Mouse (Mus musculus) gastrocnemius, postnatal 36 days (tissue): ENCODE measurements at regions not wholly inside any gene's neighbourhood (a gene's known extent, or its start where the extent isn't known, plus 50 kb on each side); places are given as distances from the start of the nearest gene placed in this dataset.
"Not testable (repeated sequence)": the region's sequence is repeated elsewhere in the genome, so short reads cannot be mapped to it uniquely, and the experiment has no call there.

Experiments
- DNase-seq, 2 experiments: peaks; one replicate each; pipeline ENCODE4 v3.0.0; 2022
- intact Hi-C: fragments of 180-260 bp; cut with DNase I; formaldehyde crosslinking; loops from one replicate; pipeline ENCODE4 v1.15.1; 2025

DNA sequence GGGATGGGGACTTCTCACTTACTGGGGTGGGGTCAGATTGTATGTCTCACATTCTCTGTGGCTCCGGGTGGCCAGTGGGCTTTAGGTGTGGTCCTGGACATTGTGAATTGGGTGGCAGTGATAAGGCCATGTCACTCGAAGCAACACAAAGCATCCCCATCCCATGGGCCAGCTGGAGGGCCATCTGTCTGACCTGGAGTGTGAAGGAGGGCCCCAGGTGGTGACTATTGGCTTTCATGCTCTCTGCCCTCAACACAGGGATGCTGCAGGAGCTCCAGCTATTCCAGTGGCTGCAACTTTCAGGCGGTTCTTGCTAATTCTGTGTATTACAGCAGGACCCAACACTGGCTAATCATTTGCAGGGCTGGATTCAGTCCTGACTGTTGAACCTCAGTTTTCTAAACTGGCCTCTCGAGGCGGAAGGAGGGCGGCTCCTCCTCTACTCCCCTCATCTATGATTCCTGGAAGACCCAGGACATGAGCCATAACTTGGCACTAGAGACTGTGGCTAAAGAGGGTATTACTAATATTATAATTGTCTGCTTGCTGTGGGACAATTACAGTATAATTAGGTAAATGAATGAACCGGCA lies 64.1 kb downstream of the 9530068E07Rik start:
- intact Hi-C loops: no loop called here

DNA sequence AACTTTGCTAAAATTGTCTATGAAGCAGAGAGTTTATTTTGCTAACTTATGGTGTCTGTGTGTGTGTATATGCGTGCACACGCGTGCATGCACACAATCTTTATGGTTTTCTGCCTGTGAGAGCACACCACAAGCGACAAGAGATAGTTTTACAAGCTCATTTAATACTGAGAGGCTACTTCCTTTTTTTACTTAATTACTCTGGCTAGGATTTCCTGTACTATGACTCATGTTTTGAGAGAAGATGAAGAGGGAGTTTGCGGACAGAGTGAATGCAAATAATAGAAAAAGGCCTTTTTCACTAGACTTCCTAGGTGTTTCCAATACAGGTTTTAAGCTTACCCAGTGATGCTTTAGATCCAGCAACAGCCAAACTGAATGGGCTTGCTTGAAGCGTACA lies 74.9 kb downstream of the 9530068E07Rik start:
- intact Hi-C loops, DNase-seq: not testable (repeated sequence)

More for the DNA sequence above, 64.1 kb downstream of the 9530068E07Rik start:
- no peak for DNase-seq

DNA sequence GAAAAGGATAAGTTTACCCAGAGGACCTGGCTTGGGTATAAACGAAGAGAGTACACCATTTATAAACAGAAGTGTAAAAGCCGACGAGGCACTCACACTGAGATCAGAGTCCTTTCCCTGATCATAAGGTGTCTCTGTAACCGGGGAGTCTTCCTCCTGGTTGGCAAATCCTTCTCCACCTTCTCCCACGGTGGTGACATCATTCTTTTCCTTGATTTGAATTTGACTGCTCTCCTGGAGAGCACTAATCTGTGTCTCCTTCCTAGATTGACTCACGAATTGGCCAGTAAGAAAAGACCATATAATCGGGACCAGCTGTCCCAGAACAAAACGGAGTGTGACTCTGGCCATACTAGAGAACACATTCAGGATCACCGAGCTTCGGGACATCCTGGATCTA lies 83.9 kb downstream of the 9530068E07Rik start:
- DNase-seq, intact Hi-C loops: not testable (repeated sequence)

DNA sequence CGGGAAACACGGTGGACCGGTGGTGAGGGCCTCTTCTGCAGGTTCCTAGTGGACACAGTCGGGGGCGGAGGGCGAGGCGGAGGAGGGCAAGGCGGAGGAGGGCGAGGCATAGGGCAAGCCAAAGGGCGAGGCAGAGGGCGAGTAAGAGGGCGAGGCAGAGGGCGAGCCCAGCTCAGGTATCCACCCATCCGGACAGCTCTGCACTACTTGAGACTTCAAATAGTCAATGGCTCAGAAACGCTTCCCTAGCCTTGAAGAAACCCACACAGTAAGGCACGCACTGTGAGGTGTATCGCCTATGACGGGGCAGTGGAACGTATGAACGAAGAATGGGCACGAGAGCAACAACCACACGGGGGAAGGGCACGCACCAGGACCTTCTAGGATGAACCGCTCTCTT lies 84.5 kb downstream of the 9530068E07Rik start:
- intact Hi-C loops, DNase-seq: not testable (repeated sequence)

DNA sequence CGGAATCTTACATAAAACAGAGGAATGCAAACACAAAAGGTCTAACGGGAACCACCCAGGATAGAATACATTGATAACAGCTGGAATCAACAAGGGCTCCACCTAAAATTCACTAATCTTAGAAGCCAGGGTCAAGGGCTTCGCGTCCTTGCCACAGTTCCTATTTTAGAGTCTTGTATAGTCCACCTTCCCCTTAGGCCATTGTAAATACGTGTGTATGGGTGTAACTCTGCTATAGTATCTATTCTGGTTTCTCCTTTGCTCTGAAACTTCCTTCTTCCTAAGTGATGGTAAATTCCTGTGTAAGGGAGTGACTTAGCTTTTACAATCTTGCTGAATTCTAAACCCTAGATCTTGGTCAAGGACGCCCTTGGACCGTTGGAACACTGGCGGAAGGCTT lies 87.3 kb downstream of the 9530068E07Rik start:
- intact Hi-C loops, DNase-seq: not testable (repeated sequence)

DNA sequence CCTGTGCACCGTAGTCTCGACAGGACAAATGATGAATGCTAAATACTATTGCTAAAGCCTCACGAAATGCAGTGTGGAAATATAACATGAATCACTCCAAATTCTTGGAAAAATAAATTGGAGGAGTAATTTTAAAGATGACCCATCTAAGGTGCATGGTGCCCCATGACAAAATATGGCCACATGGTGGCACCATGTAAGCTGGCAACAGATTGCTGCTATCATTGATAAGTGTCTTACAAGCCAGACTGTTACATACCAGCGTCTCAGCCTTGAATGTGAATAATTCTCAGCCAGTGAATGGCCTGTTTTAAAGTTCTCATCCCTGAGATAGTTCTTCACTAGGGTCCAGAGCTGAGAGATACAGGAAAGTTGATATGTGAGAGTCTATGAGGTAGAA lies 92.3 kb downstream of the 9530068E07Rik start:
- intact Hi-C loops, DNase-seq: not testable (repeated sequence)

DNA sequence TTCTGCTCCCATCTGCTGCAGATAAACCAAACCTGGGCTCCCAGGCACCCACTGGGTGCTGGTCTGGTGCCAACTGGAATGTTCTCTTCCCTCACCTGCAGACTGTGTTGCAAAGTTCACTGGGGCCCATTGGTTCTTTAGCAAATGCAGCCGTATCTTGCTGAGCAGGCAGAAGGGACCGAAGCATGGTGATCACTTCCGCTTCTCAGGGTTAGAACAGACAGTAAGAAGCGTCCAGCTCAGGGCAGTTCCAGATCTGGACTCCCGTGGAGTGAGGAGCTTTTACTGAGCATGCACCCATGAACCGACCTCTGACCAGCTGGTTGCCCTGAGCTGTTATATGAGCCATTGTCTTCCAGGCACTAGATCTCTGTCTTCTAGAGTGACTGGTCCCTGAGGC lies 97.1 kb downstream of the 9530068E07Rik start:
- DNase-seq: no peak
- intact Hi-C loops: no loop called here

DNA sequence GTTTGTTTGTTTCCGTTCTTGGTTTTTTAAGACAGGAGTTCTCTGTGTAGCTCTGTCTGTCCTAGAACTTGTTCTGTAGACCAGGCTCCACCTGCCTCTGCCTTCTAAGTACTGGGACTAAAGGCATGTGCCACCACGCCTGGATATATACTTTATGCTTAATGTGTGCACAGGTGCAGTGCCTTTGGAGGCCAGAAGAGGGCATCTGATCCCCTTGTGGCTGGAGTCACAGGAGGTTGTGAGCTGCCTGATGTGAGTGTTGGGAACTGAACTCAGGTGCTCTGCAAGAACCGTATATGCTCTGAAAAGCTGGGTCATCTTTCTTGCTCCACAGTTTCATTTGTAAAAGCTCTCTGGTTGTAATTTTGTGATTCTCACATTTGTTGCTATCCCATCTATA lies 100.7 kb downstream of the 9530068E07Rik start:
- intact Hi-C loops: no loop called here

DNA sequence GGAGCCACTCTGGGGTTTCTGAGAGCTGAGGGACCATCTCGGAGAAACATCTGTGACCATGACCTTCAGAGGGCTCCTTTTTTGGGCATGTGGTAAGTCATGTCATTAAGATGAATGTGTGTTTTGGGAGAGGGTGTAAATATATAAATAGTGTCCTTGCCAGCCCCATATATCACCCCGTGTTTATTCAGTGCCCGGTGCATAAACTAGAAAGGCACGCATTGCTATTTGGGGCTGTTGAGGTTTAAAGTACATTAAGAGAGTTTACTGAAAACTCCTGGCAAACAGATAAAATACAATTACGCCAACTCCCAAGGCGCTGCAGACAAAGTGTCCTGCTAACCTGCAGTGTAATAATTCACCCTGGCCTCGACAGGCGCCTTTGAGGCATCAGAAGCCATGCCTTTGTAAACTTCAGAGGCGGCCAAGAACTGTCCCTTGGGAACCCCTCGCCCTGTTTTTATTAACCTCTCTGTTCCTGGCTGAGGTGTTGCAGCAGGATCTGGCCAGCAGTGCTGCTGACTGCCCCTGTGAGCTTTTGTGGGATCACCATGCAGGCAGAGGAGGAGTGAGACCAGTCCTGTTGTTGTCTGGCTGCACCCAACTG lies 106.6 kb downstream of the 9530068E07Rik start:
- DNase-seq: no peak
- intact Hi-C loops: no loop called here

More for the DNA sequence above, 100.7 kb downstream of the 9530068E07Rik start:
- no peak for DNase-seq

DNA sequence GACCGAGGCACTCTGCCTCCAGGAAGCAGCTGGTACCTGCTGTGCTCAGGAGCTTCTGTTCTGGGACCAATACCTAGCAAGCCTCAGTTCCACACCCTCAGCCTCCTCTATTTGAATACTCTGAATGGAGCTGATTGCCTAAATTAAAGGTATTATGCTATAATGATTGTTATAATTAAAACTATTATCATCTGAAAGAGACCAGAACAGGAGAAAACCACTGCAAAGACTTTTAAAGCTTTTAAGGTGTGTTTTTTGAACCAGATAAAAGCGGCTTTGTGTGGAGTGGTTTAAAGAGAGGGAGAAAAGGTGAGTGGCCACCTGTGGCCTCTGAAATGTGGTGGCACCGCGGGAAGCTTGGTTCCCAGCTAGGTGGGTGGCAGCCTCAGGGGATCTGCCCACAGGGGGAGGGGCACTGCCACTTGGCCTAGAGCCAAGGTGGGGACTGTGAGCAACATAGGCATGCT lies 115.6 kb downstream of the 9530068E07Rik start:
- intact Hi-C loops: no loop called here
- no peak for DNase-seq

DNA sequence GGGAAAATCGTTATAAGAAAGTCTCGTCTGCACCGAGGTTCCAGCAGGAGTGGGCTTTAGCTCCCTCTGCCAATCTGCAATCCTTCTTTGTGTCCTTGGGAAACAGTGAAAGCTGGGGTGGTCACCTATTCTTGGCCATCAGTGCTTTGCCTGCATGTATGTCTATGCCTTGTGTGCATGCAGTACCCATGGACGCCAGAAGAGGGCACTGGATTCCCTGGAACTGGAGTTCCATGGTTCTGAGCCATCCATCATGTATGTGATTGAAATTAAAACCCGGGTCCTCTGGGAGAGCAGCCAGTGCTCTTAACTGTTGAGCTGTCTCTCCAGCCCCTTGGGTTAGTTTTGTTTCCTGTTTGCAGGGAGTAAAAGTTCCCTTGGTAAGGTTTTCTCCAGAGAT lies 121.1 kb downstream of the 9530068E07Rik start:
- intact Hi-C loops: no loop called here
- no peak for DNase-seq

DNA sequence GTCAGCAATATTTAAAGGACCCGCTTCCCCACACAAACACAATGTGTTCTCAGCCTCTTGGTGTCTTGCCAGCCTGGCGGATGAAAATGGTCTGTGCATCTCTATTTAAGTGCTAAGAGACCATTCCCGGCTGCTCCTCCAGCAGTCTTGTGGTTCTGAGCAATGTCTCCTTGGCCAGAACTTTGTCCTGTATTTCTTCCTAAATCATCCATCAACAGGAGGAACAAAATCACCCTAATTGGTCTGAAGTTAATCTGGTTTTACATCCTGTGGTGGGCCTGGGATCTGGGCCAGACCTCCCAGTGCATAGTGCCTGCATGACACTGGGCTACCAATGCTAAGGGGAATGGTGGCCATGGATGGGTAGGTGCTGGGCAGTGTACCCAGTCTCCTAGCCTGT lies 123.6 kb downstream of the 9530068E07Rik start:
- intact Hi-C loops: loop anchor here (10.0 kb wide), 2 partner anchors 515 to 735 kb away; no protein-coding TSS in a partner anchor
- DNase-seq: no peak

DNA sequence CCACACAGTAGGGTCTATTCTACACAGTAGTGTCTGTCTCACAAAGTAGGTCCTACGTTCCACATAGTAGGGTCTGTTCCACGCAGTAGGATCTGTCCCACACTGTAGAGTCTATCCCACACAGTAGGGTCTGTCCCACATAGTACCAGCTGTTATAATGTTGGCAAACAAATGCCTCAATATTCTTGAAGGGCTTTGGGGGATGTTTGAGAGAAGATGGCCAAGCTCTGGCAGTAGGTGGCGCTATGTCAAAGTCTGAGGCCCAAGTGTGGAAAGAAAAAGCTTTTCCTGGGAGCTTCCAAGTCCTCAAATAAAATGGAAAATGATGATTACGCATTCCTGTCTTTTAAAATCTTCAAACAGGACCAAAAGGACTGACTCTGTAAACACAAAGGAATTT lies 125.7 kb downstream of the 9530068E07Rik start:
- intact Hi-C loops: loop anchor here (10.0 kb wide), 2 partner anchors 513 to 733 kb away; no protein-coding TSS in a partner anchor
- DNase-seq: no peak

DNA sequence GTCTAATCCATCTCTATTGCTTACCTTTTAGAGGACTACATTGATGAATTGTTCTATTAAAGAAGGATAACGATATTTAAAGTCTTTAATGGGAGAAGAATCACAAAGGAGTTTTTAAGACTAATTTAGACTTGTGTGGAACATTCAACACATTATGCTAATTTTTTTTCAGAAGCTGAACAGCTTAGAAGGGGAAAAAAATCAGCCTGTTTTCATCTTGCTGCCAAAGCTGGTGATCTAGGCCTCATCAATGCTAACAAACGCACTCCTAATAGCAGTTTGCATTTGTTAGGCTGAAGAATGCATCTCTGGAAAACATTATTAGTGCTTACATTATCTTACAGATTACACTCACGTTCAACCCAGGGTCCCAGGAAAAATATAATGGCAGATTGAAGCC lies 126.2 kb downstream of the 9530068E07Rik start:
- intact Hi-C loops: loop anchor here (10.0 kb wide), 2 partner anchors 512 to 732 kb away; no protein-coding TSS in a partner anchor
- DNase-seq: no peak

DNA sequence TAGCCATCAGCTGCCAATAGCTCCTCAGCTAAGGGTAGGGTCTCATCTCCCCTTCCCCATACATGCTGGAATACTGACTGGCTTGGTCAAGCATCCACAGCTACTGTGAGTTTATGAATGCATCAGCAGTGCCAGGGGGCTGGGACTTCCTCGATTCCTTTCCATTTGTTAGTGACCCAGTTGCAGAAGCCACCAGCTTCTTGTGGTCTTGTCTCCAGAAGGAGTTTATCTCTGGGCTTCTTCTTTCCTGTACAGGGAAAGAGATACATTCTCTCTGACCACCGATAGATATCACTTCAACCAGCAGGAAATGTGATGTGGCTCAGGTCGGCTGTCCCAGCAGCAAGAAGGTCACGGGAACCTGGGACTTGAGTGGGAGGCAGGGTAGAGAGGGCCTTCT lies 127.0 kb downstream of the 9530068E07Rik start:
- DNase-seq: no peak
- intact Hi-C loops: loop anchor here (10.0 kb wide), 2 partner anchors 512 to 732 kb away; no protein-coding TSS in a partner anchor

DNA sequence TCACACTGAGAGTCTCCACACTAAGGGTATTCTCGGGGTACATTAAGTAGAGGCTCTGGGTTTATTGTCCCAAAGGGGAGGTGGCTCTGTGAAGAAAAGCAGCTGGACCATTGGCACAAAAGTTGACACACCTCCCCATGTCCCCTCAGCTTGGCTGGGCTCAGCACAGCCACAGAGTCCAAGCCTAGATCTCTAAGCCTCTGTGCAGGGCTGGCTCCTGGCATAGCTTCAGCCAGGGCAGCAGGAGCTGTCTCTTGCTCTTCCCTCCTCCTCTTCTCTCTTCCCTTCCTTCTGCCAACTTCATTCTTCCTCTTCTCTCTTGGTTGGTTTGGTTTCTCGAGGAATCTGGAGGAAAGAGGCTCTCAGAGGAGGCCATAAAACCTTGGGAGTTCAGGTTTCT lies 127.4 kb downstream of the 9530068E07Rik start:
- intact Hi-C loops: loop anchor here (10.0 kb wide), 2 partner anchors 511 to 731 kb away; no protein-coding TSS in a partner anchor
- no peak for DNase-seq

DNA sequence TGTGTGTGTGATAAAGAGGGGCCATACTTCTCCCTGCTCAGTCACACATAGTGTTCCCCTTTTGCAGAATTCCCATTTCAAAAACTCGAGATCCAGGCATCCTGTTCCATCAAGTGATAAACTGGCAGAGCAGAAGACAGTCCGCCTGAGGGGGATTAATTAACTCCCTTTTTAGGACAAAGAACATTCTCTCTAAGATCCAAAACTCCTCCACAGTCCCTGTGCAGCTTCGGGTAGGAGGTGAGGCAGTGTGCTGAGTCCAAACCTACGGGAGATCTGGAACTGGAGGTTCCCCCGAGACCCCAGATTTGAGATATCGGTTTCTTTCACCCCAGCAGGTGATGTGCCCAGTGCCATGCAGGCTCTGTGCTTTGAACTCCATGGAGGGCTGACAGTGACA lies 129.2 kb downstream of the 9530068E07Rik start:
- intact Hi-C loops: loop anchor here (10.0 kb wide), 2 partner anchors 509 to 729 kb away; no protein-coding TSS in a partner anchor
- no peak for DNase-seq

DNA sequence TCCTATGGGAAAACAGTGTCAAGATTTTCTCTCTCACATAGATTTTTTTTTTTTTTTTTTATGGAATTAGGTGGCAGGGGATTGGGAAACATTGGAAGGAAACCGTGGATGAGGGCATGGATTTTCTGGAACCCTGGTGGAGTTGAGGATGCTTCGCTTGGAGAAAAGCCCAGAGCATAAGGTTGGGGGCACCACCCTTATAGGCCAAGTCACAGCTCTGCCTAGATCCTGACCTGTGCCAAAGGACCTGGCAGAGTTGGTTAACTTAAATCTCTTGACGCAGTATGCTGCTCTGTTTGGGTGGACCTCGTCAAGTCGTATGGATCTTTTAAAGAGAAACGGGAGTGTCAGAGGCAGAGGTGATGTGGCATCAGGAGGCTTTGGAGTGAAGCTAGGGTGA lies 130.1 kb downstream of the 9530068E07Rik start:
- no peak for DNase-seq
- intact Hi-C loops: loop anchor here (10.0 kb wide), 2 partner anchors 508 to 728 kb away; no protein-coding TSS in a partner anchor

DNA sequence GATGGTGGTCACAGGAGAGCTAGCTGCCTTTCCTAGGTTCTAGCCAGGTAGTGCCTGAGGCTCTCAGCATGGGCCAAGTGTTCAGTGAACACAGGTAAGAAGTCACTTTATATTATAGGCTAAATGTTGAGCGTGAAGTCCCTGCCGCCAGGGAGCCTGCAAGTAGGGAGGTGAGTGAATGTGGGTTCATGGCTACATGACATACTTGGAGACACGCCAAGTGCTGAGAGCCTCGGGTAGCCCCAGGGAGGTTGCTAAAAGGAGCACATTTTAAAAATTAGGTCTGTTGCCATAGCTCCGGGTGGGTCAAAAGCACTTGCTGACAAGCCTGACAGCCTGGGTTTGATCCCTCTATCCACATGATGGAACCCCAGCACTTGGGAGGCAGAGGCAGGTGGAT lies 137.2 kb downstream of the 9530068E07Rik start:
- intact Hi-C loops: no loop called here
- DNase-seq: no peak

DNA sequence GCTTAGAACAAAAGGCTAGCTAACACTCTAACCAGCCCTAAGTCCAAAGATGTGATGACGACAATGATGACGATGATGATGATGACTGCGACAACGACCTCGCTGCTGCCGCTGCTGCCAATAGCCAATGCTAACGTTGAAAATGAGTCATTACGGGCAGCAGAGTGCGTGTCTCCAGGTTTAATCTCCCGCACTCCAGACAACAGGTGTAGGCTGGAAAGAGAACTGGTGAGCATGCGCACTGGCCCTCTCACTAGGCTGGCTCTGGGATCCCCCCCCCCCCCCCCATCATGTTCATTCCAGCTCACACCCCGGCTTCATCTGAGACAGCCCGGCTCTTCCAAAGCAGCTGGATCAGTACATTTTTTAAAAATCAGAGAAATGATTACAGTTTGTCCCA lies 138.4 kb downstream of the 9530068E07Rik start:
- DNase-seq: no peak
- intact Hi-C loops: no loop called here

DNA sequence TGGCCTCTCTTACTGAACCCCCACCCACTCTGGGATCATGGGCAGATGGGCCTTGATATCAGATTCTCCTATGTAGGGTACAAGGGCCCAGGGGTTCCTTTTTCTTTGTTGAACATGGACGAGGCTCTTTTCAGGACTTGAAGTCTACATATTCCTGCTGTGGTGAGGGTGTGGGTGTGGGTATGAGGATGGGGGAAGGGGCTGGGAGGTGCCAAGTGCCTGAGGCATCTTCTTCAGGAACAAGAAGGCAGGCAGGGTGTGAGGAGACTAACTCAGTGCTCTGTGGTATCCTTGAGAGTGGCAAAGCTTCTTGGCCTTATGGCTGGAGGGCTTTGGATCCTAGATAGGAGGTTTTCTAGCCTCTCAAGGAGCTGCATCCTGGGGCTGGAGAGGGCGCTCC lies 140.0 kb downstream of the 9530068E07Rik start:
- intact Hi-C loops: no loop called here
- DNase-seq: no peak

DNA sequence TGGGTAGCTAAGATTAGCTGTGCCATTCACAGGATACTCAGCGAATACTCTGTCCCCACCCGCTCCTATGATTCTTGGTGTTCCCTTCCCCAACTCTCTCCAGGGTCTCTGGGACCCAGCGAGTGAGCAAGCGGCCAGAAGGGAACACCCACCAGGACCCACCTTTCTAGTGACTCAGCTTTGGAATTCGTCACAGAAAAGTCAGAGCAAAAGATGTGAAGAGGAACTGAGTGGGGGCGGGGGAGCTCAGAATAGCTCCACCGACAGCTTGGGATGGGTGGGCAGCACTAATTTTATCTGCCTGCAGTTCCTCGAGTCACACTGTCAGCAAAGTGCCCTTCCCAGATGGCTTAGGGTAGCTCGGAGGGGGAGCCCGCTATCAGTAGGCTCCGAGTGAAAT lies 140.6 kb downstream of the 9530068E07Rik start:
- DNase-seq: no peak
- intact Hi-C loops: no loop called here
